Mouse (Mus musculus) large intestine, adult 2 months (tissue): ENCODE measurements around the gene Kctd20. TPM values are rescaled to one million over a fixed set of nuclear protein-coding genes. Genes with fewer than 3 reads are reported as not detected.
A peak's percentile ranks its signal among the peaks of the same experiment; 100 is the strongest.

Source experiments
- DNase-seq: peaks from one replicate; pipeline ENCODE4 v3.0.0-alpha.2; 2012; ENCODE audit warnings: low read depth, low spot score
- WGBS: fragments of 180-500 bp; shearing (Covaris S2); methylation state at CpG from one replicate; pipeline ENCODE4 v1.1.7; 2018; 5-methylcytosine and 5-hydroxymethylcytosine counted together
- polyA plus RNA-seq: library from polyadenylated mRNA; depleted of rRNA; stranded (reverse); fragments of >200 nt; gene quantifications from 2 replicates; pipeline ENCODE4 v1.2.3, GENCODE M21; 2012

The Kctd20 gene
- polyA plus RNA-seq, 1 experiment = 17.6 TPM

- DNase-seq = peak; percentile 84
- WGBS = 5% methylated on average over 14 of the region's 14 CpGs
Observed at GRCm38 (mm10) chr17:28930392-28931074, 21.2 kb upstream of the Kctd20 start.

- no peak for DNase-seq
- WGBS = 77% methylated on average over 18 of the region's 18 CpGs
Observed at GRCm38 (mm10) chr17:28931436-28932211, 20.1 kb upstream of the Kctd20 start.

- DNase-seq = no peak
Observed at GRCm38 (mm10) chr17:28932274-28932673, 19.5 kb upstream of the Kctd20 start.

GRCm38 (mm10) chr17:28934120-28934916 is 17.4 kb upstream of the Kctd20 start:
- DNase-seq = no peak
- WGBS = 69% methylated on average over 19 of the region's 19 CpGs

More at GRCm38 (mm10) chr17:28932274-28932673, 19.5 kb upstream of the Kctd20 start:
- 78% methylated on average over 4 of the region's 4 CpGs for WGBS

GRCm38 (mm10) chr17:28936133-28936532 is 15.6 kb upstream of the Kctd20 start:
- no peak for DNase-seq
- 91% methylated on average over 7 of the region's 7 CpGs for WGBS

GRCm38 (mm10) chr17:28936622-28937345 is 15.0 kb upstream of the Kctd20 start:
- WGBS = 83% methylated on average over 10 of the region's 10 CpGs
- DNase-seq = no peak

GRCm38 (mm10) chr17:28940776-28941555 is 10.8 kb upstream of the Kctd20 start:
- DNase-seq = no peak
- 84% methylated on average over 25 of the region's 25 CpGs for WGBS

- 78% methylated on average over 10 of the region's 11 CpGs for whole genome bisulfite sequencing
Observed at GRCm38 (mm10) chr17:28942101-28942500, 9.6 kb upstream of the Kctd20 start.

GRCm38 (mm10) chr17:28943740-28944139 is 8.0 kb upstream of the Kctd20 start, which contains the start of gene Pxt1:
Gene Pxt1, minus strand, starts transcription at chr17:28943840.
- no peak for DNase-seq
- WGBS = 82% methylated on average over 7 of the region's 7 CpGs

More at GRCm38 (mm10) chr17:28942101-28942500, 9.6 kb upstream of the Kctd20 start:
- DNase-seq = no peak

GRCm38 (mm10) chr17:28944481-28944880 is 7.3 kb upstream of the Kctd20 start:
- DNase-seq = no peak

GRCm38 (mm10) chr17:28947011-28947939 is 4.5 kb upstream of the Kctd20 start:
- no peak for DNase-seq
- 92% methylated on average over 19 of the region's 19 CpGs for WGBS

More at GRCm38 (mm10) chr17:28944481-28944880, 7.3 kb upstream of the Kctd20 start:
- 91% methylated on average over 7 of the region's 7 CpGs for WGBS

- WGBS = 34% methylated on average over 4 of the region's 4 CpGs
- DNase-seq = no peak
Observed at GRCm38 (mm10) chr17:28948661-28949060, 3.1 kb upstream of the Kctd20 start.

- WGBS = 73% methylated on average over 4 of the region's 4 CpGs
- no peak for DNase-seq
Observed at GRCm38 (mm10) chr17:28950751-28951150, 999 bp upstream of the Kctd20 start.

- DNase-seq = no peak
- WGBS = under 1% methylated on average over 9 of the region's 9 CpGs
Observed at GRCm38 (mm10) chr17:28953251-28953650, 1.5 kb downstream of the Kctd20 start.

- DNase-seq = no peak
- 93% methylated on average over 9 of the region's 9 CpGs for WGBS
Observed at GRCm38 (mm10) chr17:28954416-28954815, 2.7 kb downstream of the Kctd20 start.

GRCm38 (mm10) chr17:28960597-28960996 is 8.8 kb downstream of the Kctd20 start:
- 66% methylated on average over 10 of the region's 10 CpGs for WGBS
- no peak for DNase-seq

GRCm38 (mm10) chr17:28961596-28961995 is 9.8 kb downstream of the Kctd20 start:
- WGBS = 81% methylated on average over 10 of the region's 10 CpGs
- DNase-seq = no peak
